Mouse (Mus musculus) MEL (cell line): ENCODE measurements around the gene Lsm7. TPM values are rescaled to one million over a fixed set of nuclear protein-coding genes. Genes with fewer than 3 reads are reported as not detected.

Experiments used
- DNase-seq: peaks from one replicate; pipeline ENCODE4 v3.0.0; 2011; ENCODE audit warnings: low read depth, low spot score
- H3K27ac ChIP-seq: 2 replicates; pipeline ENCODE4 v1.5.1; 2012; ENCODE audit warnings: low read depth, mild to moderate bottlenecking, control low read depth, low read length, moderate library complexity; ENCODE audit not compliant: control insufficient read depth
- H3K27me3 ChIP-seq, 2 experiments: fragments of 150-350 bp in 1 of 2; sonication (generic) in 1 of 2; 2 replicates each; pipeline ENCODE4 v1.6.1; 2012; ENCODE audit warnings: low read length in 2 of 2, mild to moderate bottlenecking in 2 of 2, improper control_type of control experiment in 1 of 2, moderate library complexity in 1 of 2; ENCODE audit not compliant: insufficient read depth in 2 of 2, control insufficient read depth in 1 of 2
- H3K36me3 ChIP-seq, 2 experiments: 2 replicates each; pipeline ENCODE4 v1.6.1; 2012 to 2014; ENCODE audit warnings: low read length in 2 of 2, improper control_type of control experiment in 1 of 2, inconsistent platforms in 1 of 2, mild to moderate bottlenecking in 1 of 2; ENCODE audit not compliant: insufficient read depth in 2 of 2, control insufficient read depth in 1 of 2
- H3K4me1 ChIP-seq, 2 experiments: fragments of 150-350 bp in 1 of 2; sonication (generic) in 1 of 2; 2 replicates each; pipeline ENCODE4 v1.6.1; 2012; ENCODE audit warnings: low read length in 2 of 2, improper control_type of control experiment in 1 of 2, mild to moderate bottlenecking in 1 of 2; ENCODE audit not compliant: insufficient read depth in 2 of 2, control insufficient read depth in 1 of 2
- H3K4me3 ChIP-seq, 2 experiments: fragments of 150-350 bp in 1 of 2; sonication (generic) in 1 of 2; 2 replicates each; pipeline ENCODE4 v1.5.1; 2012; ENCODE audit warnings: low read depth in 2 of 2, low read length in 2 of 2, mild to moderate bottlenecking in 2 of 2, moderate library complexity in 2 of 2, control low read depth in 1 of 2, improper control_type of control experiment in 1 of 2; ENCODE audit not compliant: control insufficient read depth in 1 of 2, insufficient read depth in 1 of 2
- H3K79me2 ChIP-seq: 2 replicates; pipeline ENCODE4 v1.6.1; 2012; ENCODE audit warnings: mild to moderate bottlenecking, low read length, moderate library complexity; ENCODE audit not compliant: control insufficient read depth, poor library complexity, insufficient read depth
- H3K9ac ChIP-seq: 2 replicates; pipeline ENCODE4 v1.6.1; 2012; ENCODE audit warnings: low read depth, mild to moderate bottlenecking, control low read depth, low read length, moderate library complexity; ENCODE audit not compliant: control insufficient read depth, poor library complexity, severe bottlenecking
- H3K9me3 ChIP-seq: fragments of 150-350 bp; sonication (generic); replicated peaks from 2 replicates; pipeline ENCODE4 v1.6.1; 2012; ENCODE audit warnings: mild to moderate bottlenecking, low read length, improper control_type of control experiment, moderate library complexity; ENCODE audit not compliant: insufficient read depth
- BHLHE40 ChIP-seq: IDR thresholded peaks from 2 replicates; pipeline ENCODE4 v1.6.1; 2012; ENCODE audit warnings: low read depth, mild to moderate bottlenecking, inconsistent platforms, low read length, improper control_type of control experiment, borderline replicate concordance
- CHD1 ChIP-seq: IDR thresholded peaks from 2 replicates; pipeline ENCODE4 v1.6.1; 2012; ENCODE audit warnings: low read depth, mild to moderate bottlenecking, inconsistent platforms, low read length, improper control_type of control experiment
- ELF1 ChIP-seq: IDR thresholded peaks from 2 replicates; pipeline ENCODE4 v1.6.1; 2014; ENCODE audit warnings: low read depth, mild to moderate bottlenecking, inconsistent platforms, low read length, improper control_type of control experiment, moderate library complexity
- MAX ChIP-seq: IDR thresholded peaks from 2 replicates; pipeline ENCODE4 v1.6.1; 2011; ENCODE audit warnings: low read length, improper control_type of control experiment
- MXI1 ChIP-seq: IDR thresholded peaks from 2 replicates; pipeline ENCODE4 v1.6.1; 2011; ENCODE audit warnings: mild to moderate bottlenecking, low read depth, low read length, improper control_type of control experiment
- MYB ChIP-seq: IDR thresholded peaks from 2 replicates; pipeline ENCODE4 v1.6.1; 2011; ENCODE audit warnings: mild to moderate bottlenecking, low read depth, low read length, improper control_type of control experiment
- MYC ChIP-seq: IDR thresholded peaks from 2 replicates; pipeline ENCODE4 v1.6.1; 2011; ENCODE audit warnings: low read depth, mild to moderate bottlenecking, low read length, improper control_type of control experiment, moderate library complexity
- NELFE ChIP-seq: IDR thresholded peaks from 2 replicates; pipeline ENCODE4 v1.6.1; 2011; ENCODE audit warnings: low read depth, low read length, improper control_type of control experiment
- NRF1 ChIP-seq: IDR thresholded peaks from 2 replicates; pipeline ENCODE4 v1.6.1; 2014; ENCODE audit warnings: low read depth, mild to moderate bottlenecking, inconsistent platforms, low read length, improper control_type of control experiment, moderate library complexity; ENCODE audit not compliant: poor library complexity, insufficient read depth, severe bottlenecking
- POLR2A ChIP-seq, 2 experiments: IDR thresholded peaks; 2 replicates each; pipeline ENCODE4 v1.6.1; 2011 to 2012; ENCODE audit warnings: low read length in 2 of 2, mild to moderate bottlenecking in 2 of 2, control low read depth in 1 of 2, improper control_type of control experiment in 1 of 2, low read depth in 1 of 2, moderate library complexity in 1 of 2; ENCODE audit not compliant: control insufficient read depth in 1 of 2, insufficient read depth in 1 of 2, poor library complexity in 1 of 2
- POLR2AphosphoS2 ChIP-seq: IDR thresholded peaks from 2 replicates; pipeline ENCODE4 v1.6.1; 2011; ENCODE audit warnings: low read length, improper control_type of control experiment
- TBP ChIP-seq: IDR thresholded peaks from 2 replicates; pipeline ENCODE4 v1.8.0; 2011; ENCODE audit warnings: low read depth, low read length, improper control_type of control experiment
- USF1 ChIP-seq: IDR thresholded peaks from 2 replicates; pipeline ENCODE4 v1.6.1; 2014; ENCODE audit warnings: low read depth, mild to moderate bottlenecking, inconsistent platforms, low read length, improper control_type of control experiment, moderate library complexity
- polyA plus RNA-seq, 2 experiments: library from polyadenylated mRNA; stranded (reverse) in 1 of 2; unstranded in 1 of 2; fragments of >175 nt in 1 of 2; fragments of >200 nt in 1 of 2; gene quantifications; 2 replicates each; pipeline versions ENCODE4 v1.2.1 to v1.2.4; 2012; ENCODE audit warnings: low replicate concordance in 2 of 2, low read depth in 1 of 2; ENCODE audit not compliant: insufficient read length in 2 of 2, insufficient read depth in 1 of 2, missing spikeins in 1 of 2
- total RNA-seq: library from RNA; depleted of rRNA; stranded (reverse); fragments of 300-350 nt; gene quantifications from 2 replicates; pipeline ENCODE4 v1.2.3, GENCODE M21; 2012

Gene Lsm7
- total and polyA plus RNA-seq, 3 experiments, result 246 to 637 TPM; not detected in 1

GRCm38 (mm10) chr10:80807057-80807627 lies 47.9 kb downstream of the Lsm7 start:
- Histone ChIP-seq H3K27me3 (no peaks in the 10 kb centered on the region), H3K4me1 (0 out of 4 replicates have a peak, but pooled peaks cover 0 to 5% of the 10 kb centered on the region in 2 experiments)
- TF ChIP-seq ELF1 (no peak), MXI1 (peak; percentile 27; the same call in 1 of the 2 replicates), MAX (peak; percentile 72), NRF1 (peak; percentile 75), POLR2AphosphoS2 (no peak), POLR2A (IDR thresholded peaks at IDR 0.05; ENCODE audit: control insufficient read depth in 1 of 2, insufficient read depth in 1 of 2, low read depth in 1 of 2, low read length in 2 of 2, poor library complexity in 1 of 2) (peak in 1 of 2 experiments; percentile 52; a peak in 1 of 4 replicates), CHD1 (no peak), BHLHE40 (no peak), TBP (no peak), USF1 (peak; percentile 80), MYC (0 out of 2 replicates have a peak, but pooled peaks have one; percentile 26), NELFE (peak; percentile 35; the same call in 1 of the 2 replicates)
- TF ChIP-seq, all 39 proteins: peak for 7
- Histone ChIP-seq H3K27ac (peak overlapping the region; percentile 11; the same call in 1 of the 2 replicates), H3K9me3 (no peaks in the 10 kb centered on the region), H3K36me3 (no peaks in the 10 kb centered on the region), H3K4me3 (peak overlapping the region; percentile 28 to 55; a peak in 3 of 4 replicates), H3K79me2 (no peaks in the 10 kb centered on the region), H3K9ac (peak overlapping the region; percentile 78)
- DNase-seq, result peak; percentile 67

DNA sequence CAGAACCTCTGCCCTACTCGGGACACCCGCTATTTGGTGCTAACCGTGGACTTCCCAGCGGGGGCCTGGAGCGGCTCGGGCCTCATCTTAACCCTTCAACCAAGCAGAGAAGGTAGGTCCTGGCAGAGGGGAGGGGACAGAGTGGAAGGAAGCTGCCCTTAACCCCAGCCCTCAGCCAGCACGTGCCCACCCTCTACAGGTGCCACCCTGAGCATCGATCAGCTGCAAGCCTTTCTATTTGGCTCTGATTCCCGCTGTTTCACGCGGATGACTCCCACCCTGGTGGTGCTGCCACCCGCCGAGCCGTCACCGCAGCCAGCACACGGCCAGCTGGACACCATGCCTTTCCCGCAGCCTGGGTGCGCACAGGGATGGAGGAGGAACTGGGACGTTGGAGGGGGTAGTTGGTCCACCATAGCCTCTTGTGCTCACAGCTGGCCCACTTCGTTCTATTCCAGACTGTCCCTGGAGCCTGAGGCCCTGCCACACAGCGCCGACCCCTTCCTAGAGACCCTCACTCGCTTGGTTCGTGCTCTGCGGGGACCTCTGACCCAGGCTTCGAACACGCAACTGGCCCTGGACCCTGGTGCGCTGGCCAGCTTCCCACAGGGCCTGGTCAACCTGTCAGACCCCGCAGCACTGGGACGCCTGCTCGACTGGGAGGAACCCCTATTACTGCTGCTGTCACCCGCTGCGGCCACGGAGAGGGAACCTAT lies 48.5 kb downstream of the Lsm7 start:
- Histone ChIP-seq H3K4me3 (peak overlapping the region; percentile 28 to 55; a peak in 3 of 4 replicates), H3K79me2 (peaks cover 1% of the 10 kb centered on the region; the same call in 1 of the 2 replicates), H3K9me3 (no peaks in the 10 kb centered on the region)
- TF ChIP-seq POLR2A (IDR thresholded peaks at IDR 0.05; ENCODE audit: control insufficient read depth in 1 of 2, insufficient read depth in 1 of 2, low read depth in 1 of 2, low read length in 2 of 2, poor library complexity in 1 of 2) (no peak), MYB (no peak)
- TF ChIP-seq, all 39 proteins: peak for 0
- no peak for DNase-seq
- 0 out of 4 replicates have a peak, but pooled peaks cover 0 to 5% of the 10 kb centered on the region in 2 experiments for H3K4me1 ChIP-seq
- H3K9ac ChIP-seq, result peak overlapping the region; percentile 78
- peak overlapping the region; percentile 11; the same call in 1 of the 2 replicates for H3K27ac ChIP-seq
- no peaks in the 10 kb centered on the region for H3K27me3 ChIP-seq
- H3K36me3 ChIP-seq, result no peaks in the 10 kb centered on the region
